Mouse (Mus musculus): Measurements from ENCODE around the gene Plb1.

Plb1 gene

GRCm38 (mm10) chr5:32397719-32398118, 165.2 kb downstream of the Plb1 start:
- DNase-seq: no peak

DNA sequence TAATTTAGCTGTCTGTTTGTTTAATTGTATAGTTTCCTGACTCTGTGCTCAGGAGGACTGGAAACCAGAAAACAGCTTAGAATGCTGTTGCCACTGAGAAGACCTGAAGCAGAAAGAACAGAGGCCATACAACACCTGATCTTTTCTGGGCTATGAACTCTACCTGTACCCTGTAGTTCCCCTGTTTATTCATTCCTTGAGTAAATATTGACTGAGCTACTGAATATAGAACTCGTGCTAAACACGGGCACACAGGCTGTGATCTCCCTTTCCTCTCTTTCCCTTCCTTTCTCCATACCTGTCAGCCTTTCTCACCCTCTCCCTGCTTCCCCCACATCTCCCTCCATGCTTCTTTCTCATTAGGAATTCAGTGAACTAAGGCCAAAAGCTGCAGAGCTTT, 168.4 kb downstream of the Plb1 start:
- no peak for DNase-seq

GRCm38 (mm10) chr5:32403082-32403953, 170.8 kb downstream of the Plb1 start:
- no peak for DNase-seq

DNA sequence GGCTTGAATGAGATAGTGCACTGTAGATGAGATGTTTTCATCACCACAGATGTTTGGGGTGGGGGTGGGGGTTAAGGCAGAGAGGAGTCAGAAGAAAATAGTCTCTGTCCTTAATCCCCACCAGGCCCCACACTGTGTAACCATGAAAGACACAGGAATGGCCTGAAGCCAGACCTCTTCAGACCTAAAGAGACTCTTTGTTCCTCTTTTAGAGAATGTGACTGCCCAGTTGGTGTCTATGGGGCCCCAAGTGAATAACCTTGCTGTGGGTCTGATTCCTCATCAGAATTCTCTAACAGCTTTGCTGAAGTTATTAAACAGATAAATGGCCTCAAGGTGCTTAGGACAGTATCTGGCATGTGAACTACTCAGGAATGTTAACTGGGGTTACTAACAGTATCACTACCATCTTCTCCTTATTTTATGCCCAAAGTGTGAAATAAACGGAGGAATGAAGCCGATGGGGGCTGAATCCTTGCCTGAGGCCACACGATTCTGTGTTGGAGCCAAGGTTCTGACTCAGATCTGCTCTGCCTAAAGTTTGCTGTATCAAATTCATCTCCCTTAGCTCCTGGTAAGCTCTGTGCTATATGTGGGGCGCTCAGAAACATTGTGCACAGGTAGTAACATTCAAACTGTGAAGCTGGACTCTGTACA, 172.8 kb downstream of the Plb1 start:
- no peak for DNase-seq

- DNase-seq: no peak
Measured at GRCm38 (mm10) chr5:32408771-32409170, 176.3 kb downstream of the Plb1 start.

DNA sequence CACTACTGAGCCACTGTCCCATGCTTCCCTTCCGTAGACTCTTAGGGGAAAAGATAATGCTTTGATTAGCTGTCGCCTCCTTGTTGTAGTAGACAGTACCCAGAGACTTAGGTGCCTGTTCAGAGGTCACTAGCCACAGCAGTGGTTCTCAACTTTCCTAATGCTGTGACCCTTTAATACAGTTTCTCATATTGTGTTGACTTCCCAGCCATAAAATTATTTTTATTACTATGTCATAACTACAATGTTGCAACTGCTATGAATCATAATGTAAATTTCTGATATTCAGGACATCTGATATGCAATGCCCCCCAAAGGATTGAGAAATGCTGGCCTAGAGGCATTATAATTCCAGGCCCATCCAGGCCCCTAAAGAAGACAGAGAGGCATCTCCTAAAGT, 177.2 kb downstream of the Plb1 start:
- no peak for DNase-seq

DNA sequence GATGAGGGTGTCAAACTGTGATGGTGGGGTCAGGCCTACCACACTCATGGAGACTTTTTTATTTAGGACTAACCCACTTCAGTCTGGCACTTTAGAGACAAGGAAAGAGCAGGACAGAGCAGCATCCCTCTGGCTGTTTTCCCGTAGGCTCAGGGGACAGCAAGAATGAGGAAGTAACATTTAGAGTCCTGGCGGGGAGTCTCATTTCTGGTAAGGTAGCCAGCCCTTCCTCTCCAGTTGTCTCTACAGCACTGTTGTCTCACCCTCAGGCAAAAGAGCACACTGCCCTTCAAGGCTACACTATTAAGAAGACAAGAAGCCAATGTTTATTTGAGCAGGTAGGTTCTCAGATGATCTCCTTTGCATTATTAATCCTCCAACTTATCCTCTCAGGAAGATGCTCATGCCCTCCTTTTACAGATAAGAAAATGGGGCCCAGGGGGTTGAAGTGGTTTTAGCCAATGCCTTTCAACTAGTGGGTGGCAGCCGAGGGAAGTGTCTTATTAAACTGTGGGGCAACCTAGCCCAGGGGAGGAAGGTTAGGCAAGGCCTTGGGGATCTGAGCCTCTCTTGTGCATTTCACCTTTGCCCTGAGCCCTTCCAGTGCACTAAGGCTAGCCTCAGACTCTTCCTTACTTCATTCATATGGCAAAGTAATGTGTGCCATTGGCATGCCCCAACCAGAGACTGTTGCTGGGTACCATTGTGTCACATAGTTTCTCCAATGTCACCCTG, 178.6 kb downstream of the Plb1 start:
- no peak for DNase-seq

DNA sequence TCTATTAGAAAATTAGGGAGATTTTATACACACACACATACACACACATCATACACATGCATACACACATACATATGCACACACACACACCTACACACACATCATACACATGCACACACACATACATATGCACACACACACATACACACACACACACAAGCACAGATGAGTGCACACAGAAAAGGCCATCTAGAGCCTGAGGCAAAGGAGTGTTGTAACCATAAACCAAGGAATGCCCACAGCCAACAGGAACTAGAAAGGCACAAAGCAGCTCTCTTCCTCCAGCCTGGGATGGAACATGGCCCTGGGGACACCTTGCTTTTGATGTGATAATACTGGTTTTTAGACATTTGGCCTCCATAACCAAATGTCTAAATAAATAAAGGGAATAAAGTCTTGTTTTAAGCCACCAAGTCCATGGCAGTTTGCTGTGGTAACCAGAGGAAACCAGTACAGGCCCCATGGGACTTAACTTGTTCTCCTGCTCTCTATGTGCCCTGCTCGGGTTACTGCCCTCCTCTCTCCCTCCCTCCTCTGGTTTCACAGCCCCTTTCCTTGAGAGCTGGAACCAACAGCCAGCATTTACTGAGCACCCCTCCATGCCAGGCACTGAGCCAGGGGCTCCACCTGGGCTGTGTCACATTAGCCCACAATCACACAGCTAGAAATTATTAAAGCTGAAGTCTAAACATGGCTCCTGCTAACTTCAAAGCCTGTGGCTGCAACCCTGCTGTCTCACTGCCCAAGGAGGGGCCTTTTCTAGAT, 179.9 kb downstream of the Plb1 start:
- DNase-seq: no peak

DNA sequence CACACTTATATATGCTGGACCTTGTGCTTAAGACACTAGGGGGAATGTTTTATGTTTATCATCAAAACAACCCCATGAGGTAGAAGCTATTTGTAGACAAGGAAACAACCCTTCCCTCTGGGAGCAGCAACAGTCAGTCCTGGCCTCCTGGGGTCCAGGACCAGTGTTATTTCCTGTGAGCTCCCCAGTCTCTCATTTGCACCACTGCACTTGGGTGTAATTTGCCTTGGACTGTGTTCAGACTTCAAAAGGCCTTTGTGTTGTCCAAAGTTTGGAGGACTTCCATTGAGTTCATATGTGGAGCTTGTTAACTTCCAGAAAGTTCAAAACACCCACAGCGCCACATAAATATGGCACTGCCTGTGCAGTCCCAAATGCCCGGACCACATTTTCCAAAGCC, 180.6 kb downstream of the Plb1 start:
- DNase-seq: no peak

GRCm38 (mm10) chr5:32413569-32413968, 181.1 kb downstream of the Plb1 start:
- no peak for DNase-seq

GRCm38 (mm10) chr5:32414461-32414985, 182.0 kb downstream of the Plb1 start:
- no peak for DNase-seq

- DNase-seq: no peak
Measured at GRCm38 (mm10) chr5:32415554-32415953, 183.0 kb downstream of the Plb1 start.

Data from cerebellum, adult 11 months (tissue).